Mouse (Mus musculus) ES-E14 (cell line): ENCODE data around the gene Barx1. TPM values are rescaled to one million over a fixed set of nuclear protein-coding genes. Genes with fewer than 3 reads are reported as not detected.

Experiments
- DNase-seq: peaks from one replicate; pipeline ENCODE4 v3.0.0-alpha.2; 2013; ENCODE audit warnings: low read depth, low spot score
- H3K27ac ChIP-seq: 2 replicates; pipeline ENCODE4 v1.5.1; 2012; ENCODE audit warnings: low read depth, mild to moderate bottlenecking, low read length, moderate library complexity, mixed read lengths; ENCODE audit not compliant: poor library complexity, insufficient read depth, severe bottlenecking
- H3K36me3 ChIP-seq: 2 replicates; pipeline ENCODE4 v1.6.1; 2012; ENCODE audit warnings: mild to moderate bottlenecking, low read length, moderate library complexity, mixed read lengths; ENCODE audit not compliant: control insufficient read depth, poor library complexity, insufficient read depth, severe bottlenecking
- H3K4me1 ChIP-seq, 2 experiments: fragments of 150-350 bp in 1 of 2; sonication (generic) in 1 of 2; 2 replicates each; pipeline ENCODE4 v1.6.1; 2012; ENCODE audit warnings: low read length in 2 of 2, mild to moderate bottlenecking in 1 of 2, mixed read lengths in 1 of 2; ENCODE audit not compliant: control insufficient read depth in 2 of 2, insufficient read depth in 2 of 2, poor library complexity in 1 of 2
- H3K4me3 ChIP-seq, 2 experiments: fragments of 150-350 bp in 1 of 2; sonication (generic) in 1 of 2; 2 replicates each; pipeline ENCODE4 v1.5.1; 2012; ENCODE audit warnings: low read length in 2 of 2, low read depth in 1 of 2, mild to moderate bottlenecking in 1 of 2, mixed read lengths in 1 of 2; ENCODE audit not compliant: insufficient read depth in 1 of 2, poor library complexity in 1 of 2, severe bottlenecking in 1 of 2
- H3K9ac ChIP-seq: 2 replicates; pipeline ENCODE4 v1.6.1; 2012; ENCODE audit warnings: low read depth, mild to moderate bottlenecking, low read length, mixed read lengths; ENCODE audit not compliant: poor library complexity, insufficient read depth, severe bottlenecking
- H3K9me3 ChIP-seq: fragments of 150-350 bp; sonication (generic); 2 replicates; pipeline ENCODE4 v1.6.1; 2012; ENCODE audit warnings: low read depth, mild to moderate bottlenecking, low read length; ENCODE audit not compliant: control insufficient read depth, insufficient read depth
- CHD2 ChIP-seq: IDR thresholded peaks from 2 replicates; pipeline ENCODE4 v1.6.1; 2014; ENCODE audit warnings: mild to moderate bottlenecking, low read depth, low read length, inconsistent platforms
- HCFC1 ChIP-seq: IDR thresholded peaks from 2 replicates; pipeline ENCODE4 v1.6.1; 2012; ENCODE audit warnings: low read length, inconsistent platforms, borderline replicate concordance; ENCODE audit not compliant: insufficient read depth
- MAFK ChIP-seq: IDR thresholded peaks from 2 replicates; pipeline ENCODE4 v1.6.1; 2014; ENCODE audit warnings: mild to moderate bottlenecking, low read depth, low read length, inconsistent platforms; ENCODE audit not compliant: insufficient read depth
- ZC3H11A ChIP-seq: IDR thresholded peaks from 2 replicates; pipeline ENCODE4 v1.6.1; 2012; ENCODE audit warnings: low read depth, mild to moderate bottlenecking, inconsistent platforms, low read length, borderline replicate concordance
- ZNF384 ChIP-seq: IDR thresholded peaks from 2 replicates; pipeline ENCODE4 v1.6.1; 2012; ENCODE audit warnings: low read depth, low read length, inconsistent platforms
- in situ Hi-C, 2 experiments: fragments of 600-800 bp; cut with MboI; formaldehyde crosslinking; loops; one replicate each; pipeline ENCODE4 v1.15.1; 2025; ENCODE audit warnings: low sequenced_read_pairs in 2 of 2, inconsistent platforms in 1 of 2; ENCODE audit not compliant: unreplicated experiment in 2 of 2
- total RNA-seq: library from RNA; depleted of rRNA; stranded (reverse); fragments of 300-350 nt; gene quantifications from 2 replicates; pipeline ENCODE4 v1.2.3, GENCODE M21; 2012

Gene Barx1
- total RNA-seq, 1 experiment: 2.4 TPM

GRCm38 (mm10) chr13:48672312-48672840 lies 9.6 kb downstream of the Barx1 start:
- Histone ChIP-seq H3K4me3 (peak overlapping the region; percentile 1 to 31; a peak in 2 of 4 replicates), H3K36me3 (no peaks in the 10 kb centered on the region), H3K27ac (no peak overlapping the region), H3K9me3 (no peaks in the 10 kb centered on the region), H3K9ac (no peak overlapping the region), H3K4me1 (no peaks in the 10 kb centered on the region)
- TF ChIP-seq HCFC1 (no peak), CHD2 (no peak), MAFK (no peak), ZC3H11A (no peak), ZNF384 (no peak)
- in situ Hi-C loops: loop anchor here in 1 of 2 experiments (25.0 kb wide), 2 partner anchors 340 to 490 kb away; no protein-coding TSS in a partner anchor
- DNase-seq: no peak

DNA sequence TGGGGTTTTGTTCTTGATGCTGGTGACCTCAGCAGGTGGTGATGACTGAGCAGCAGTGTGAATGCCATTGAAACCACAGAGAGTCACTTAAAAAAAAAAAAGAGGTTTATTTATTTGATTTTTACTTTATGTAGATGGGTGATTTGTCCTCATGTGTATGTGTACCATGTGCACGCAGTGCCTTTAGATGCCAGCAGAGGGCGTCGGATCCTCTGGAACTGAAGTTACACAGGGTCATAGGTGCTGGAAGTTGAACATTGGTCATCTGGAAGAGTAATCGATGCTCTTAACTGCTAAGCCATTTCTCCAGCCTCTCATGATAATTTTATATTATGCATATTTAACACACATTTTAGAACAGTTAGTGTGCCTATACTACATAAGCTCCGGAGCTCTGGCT lies 11.8 kb downstream of the Barx1 start:
- DNase-seq: no peak
- TF ChIP-seq CHD2 (no peak), HCFC1 (no peak), MAFK (no peak), ZNF384 (no peak), ZC3H11A (peak; percentile 42; the same call in 1 of the 2 replicates)
- H3K4me1 ChIP-seq: no peaks in the 10 kb centered on the region
- no peak overlapping the region for H3K9ac ChIP-seq
- H3K9me3 ChIP-seq: no peaks in the 10 kb centered on the region
- in situ Hi-C loops: loop anchor here in 1 of 2 experiments (25.0 kb wide), 2 partner anchors 338 to 488 kb away; no protein-coding TSS in a partner anchor
- H3K4me3 ChIP-seq: no peak overlapping the region
- no peak overlapping the region for H3K27ac ChIP-seq
- H3K36me3 ChIP-seq: no peaks in the 10 kb centered on the region

DNA sequence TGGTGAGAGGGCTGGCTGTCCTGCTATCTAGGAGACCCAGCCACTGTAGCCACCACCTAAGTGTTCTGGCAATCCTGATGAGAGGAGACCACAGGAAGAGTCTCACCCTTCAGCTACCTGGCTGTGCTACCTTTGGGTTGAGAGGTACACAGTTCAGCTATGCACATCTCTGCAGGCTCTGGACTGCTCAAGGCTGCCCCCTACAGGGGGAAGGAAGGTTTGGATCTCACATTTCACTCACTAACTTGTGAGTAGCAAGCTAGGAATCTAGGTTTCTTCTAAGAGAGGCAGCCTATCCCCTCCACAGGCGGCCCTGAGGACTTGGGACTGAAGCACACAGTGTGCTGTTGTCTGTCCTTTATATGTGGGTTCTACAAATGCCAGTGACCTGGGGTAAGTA lies 16.6 kb downstream of the Barx1 start:
- no peaks in the 10 kb centered on the region for H3K9me3 ChIP-seq
- no peak for DNase-seq
- H3K4me3 ChIP-seq: no peak overlapping the region
- no peaks in the 10 kb centered on the region for H3K4me1 ChIP-seq
- TF ChIP-seq ZNF384 (no peak), HCFC1 (no peak), ZC3H11A (no peak), MAFK (no peak)
- in situ Hi-C loops: no loop called here
- no peak overlapping the region for H3K27ac ChIP-seq
- H3K36me3 ChIP-seq: no peaks in the 10 kb centered on the region
- no peak overlapping the region for H3K9ac ChIP-seq

DNA sequence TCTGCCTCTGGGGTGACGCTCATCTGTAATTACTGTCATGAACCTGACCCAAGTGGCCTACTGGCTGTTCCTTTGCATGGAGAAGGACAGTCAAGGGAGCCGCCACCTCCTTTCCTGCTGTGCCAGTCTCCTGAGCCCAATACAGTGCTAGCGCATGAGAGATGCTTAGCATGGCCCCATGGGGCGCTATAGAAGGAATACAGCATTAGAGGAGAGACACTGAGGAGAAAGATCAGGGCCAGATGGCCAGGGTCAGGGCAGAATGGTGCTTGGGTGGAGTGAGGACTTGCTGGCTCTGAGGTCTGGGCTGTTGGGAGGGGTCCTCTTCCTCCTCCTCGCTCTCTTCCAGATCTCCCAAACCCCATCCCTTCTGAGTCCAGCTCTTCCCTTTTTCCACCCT lies 23.9 kb downstream of the Barx1 start:
- Histone ChIP-seq H3K36me3 (no peaks in the 10 kb centered on the region), H3K4me1 (no peaks in the 10 kb centered on the region), H3K4me3 (no peak overlapping the region), H3K27ac (no peak overlapping the region), H3K9ac (no peak overlapping the region), H3K9me3 (no peaks in the 10 kb centered on the region)
- no peak for TF ChIP-seq ZC3H11A
- TF ChIP-seq HCFC1: no peak
- TF ChIP-seq ZNF384: no peak
- TF ChIP-seq MAFK: no peak
- no peak for TF ChIP-seq CHD2
- in situ Hi-C loops: no loop called here
- DNase-seq: no peak

- in situ Hi-C loops: no loop called here
Measured at GRCm38 (mm10) chr13:48691991-48692390, 29.2 kb downstream of the Barx1 start.

More at GRCm38 (mm10) chr13:48691991-48692390, 29.2 kb downstream of the Barx1 start:
- H3K9me3 ChIP-seq: no peaks in the 10 kb centered on the region
- H3K4me1 ChIP-seq: no peaks in the 10 kb centered on the region; a peak in 1 of 4 replicates
- DNase-seq: no peak
- TF ChIP-seq HCFC1: no peak
- TF ChIP-seq CHD2: no peak
- no peak for TF ChIP-seq ZNF384
- no peak for TF ChIP-seq ZC3H11A
- TF ChIP-seq MAFK: no peak
- no peak overlapping the region for H3K9ac ChIP-seq
- H3K27ac ChIP-seq: no peak overlapping the region
- H3K36me3 ChIP-seq: no peaks in the 10 kb centered on the region
- H3K4me3 ChIP-seq: no peak overlapping the region
